Mouse (Mus musculus): ENCODE measurements around the gene Aifm3. TPM values are rescaled to one million over a fixed set of nuclear protein-coding genes. Genes with fewer than 3 reads are reported as not detected.
A peak's percentile ranks its signal among the peaks of the same experiment; 100 is the strongest.
"Not testable (repeated sequence)": the region's sequence is repeated elsewhere in the genome, so short reads cannot be mapped to it uniquely, and the experiment has no call there.

Aifm3 gene
- total and polyA plus RNA-seq, 3 experiments, result 0.05 TPM; not detected in 2

DNA sequence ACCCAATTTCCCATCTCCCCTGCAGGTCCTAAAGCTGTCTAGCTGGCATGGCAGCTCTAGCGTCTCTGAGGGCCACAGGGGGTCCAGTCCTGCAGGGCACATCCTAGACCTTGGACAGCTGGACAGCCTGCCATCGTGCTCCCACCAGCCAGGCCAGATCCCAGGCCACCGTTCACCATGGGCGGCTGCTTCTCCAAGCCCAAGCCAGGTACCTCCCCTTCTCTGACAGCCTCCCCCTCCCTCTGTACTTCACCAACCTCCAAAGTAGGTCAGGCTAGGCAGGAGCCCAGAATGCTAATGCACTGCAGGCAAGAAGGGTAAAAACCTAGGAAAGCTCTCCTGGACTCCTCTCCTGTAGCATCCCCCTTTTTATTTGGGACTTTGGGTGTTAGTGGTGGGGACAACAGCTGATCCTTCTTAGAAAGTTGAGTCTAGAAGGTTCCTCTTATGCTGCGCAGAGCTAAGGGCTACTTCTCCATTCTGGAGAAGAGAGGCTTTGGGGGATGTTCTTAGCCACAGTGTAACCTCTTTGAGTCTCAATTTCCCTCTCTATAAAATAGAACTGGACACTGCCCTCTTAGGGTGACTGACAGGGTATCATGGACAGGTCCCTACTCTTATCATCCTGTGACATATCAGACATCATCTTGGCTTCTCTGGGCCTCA is 2.6 kb downstream of the Aifm3 start:
- H3K4me1 ChIP-seq (ENCODE audit: insufficient read depth, low read depth, low read length), result peaks cover 11% of the 10 kb centered on the region; the same call in 1 of the 2 replicates
- no peak for TF ChIP-seq GATA1 (IDR thresholded peaks at IDR 0.05; ENCODE audit: borderline replicate concordance, low read length)
- TF ChIP-seq POLR2AphosphoS5 (IDR thresholded peaks at IDR 0.05; ENCODE audit: insufficient replicate concordance, low read depth, low read length), result no peak
- TF ChIP-seq CTCF (IDR thresholded peaks at IDR 0.05; ENCODE audit: low read depth, low read length), result no peak
- TF ChIP-seq TAL1 (conservative IDR thresholded peaks at IDR 0.05; ENCODE audit: low read depth, low read length), result no peak
- TF ChIP-seq GATA2 (IDR thresholded peaks at IDR 0.05; ENCODE audit: borderline replicate concordance, low read depth, low read length), result no peak
- no peak for DNase-seq (ENCODE audit: low spot score)

DNA sequence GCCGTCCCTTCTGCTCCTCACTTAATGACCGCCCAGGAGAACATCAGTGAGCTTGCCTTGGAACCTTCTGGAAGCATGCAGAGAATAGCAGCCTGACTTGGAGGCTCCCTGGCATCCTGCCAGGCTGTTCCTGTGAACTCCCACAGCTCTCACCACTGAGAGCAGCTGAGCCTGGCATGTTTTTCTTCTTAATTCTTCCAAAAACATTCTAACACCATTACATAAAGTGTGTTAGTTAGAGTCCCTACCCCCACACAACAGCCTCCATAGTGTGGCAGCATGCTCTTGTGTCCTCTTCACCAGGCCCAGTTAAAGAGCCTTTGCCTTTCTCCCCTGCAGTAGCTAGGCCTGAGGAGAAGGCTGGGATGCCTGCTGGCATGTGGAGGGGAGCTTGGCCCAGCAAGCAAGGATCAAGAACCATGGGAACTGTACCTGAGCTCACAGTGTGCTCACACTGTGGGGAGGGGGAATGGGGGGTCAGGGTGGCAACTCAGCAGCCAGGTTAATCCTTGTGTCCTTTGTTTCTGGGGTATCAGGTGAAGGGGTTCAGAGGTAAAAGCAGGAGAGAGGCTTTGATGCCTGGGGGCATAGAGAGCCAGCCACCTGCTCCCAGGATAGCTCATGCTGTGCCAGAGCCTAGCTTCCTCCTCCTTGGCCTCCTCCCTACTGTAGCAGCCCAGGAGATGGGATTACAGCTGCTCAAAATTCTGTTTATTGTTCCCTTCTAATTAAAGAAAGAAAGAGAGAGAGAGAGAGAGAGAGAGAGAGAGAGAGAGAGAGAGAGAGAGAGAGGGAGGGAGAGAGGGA is 7.3 kb downstream of the Aifm3 start:
- no peak for ATAC-seq (ENCODE audit: extremely low read depth, insufficient number of reproducible peaks, low FRiP score, poor library complexity, severe bottlenecking)
- Histone ChIP-seq H3K4me3 (ENCODE audit: low read depth, low read length) (no peak overlapping the region), H3K9me3 (replicated peaks) (no peaks in the 10 kb centered on the region), H3K4me1 (ENCODE audit: insufficient read depth, low read depth, low read length) (peaks cover 8% of the 10 kb centered on the region), H3K36me3 (replicated peaks) (no peaks in the 10 kb centered on the region), H3K27me3 (ENCODE audit: insufficient read depth, low read length) (peaks cover 64% of the 10 kb centered on the region)
- TF ChIP-seq TAL1 (conservative IDR thresholded peaks at IDR 0.05; ENCODE audit: low read depth, low read length) (no peak), POLR2AphosphoS5 (IDR thresholded peaks at IDR 0.05; ENCODE audit: insufficient replicate concordance, low read depth, low read length) (no peak), CTCF (IDR thresholded peaks at IDR 0.05; ENCODE audit: low read depth, low read length) (no peak), GATA1 (IDR thresholded peaks at IDR 0.05; ENCODE audit: borderline replicate concordance, low read length) (no peak)
- no peak for DNase-seq (ENCODE audit: low spot score)

More for the DNA sequence above, 2.6 kb downstream of the Aifm3 start:
- Histone ChIP-seq H3K4me3 (ENCODE audit: low read depth, low read length) (no peak overlapping the region), H3K9me3 (replicated peaks) (no peaks in the 10 kb centered on the region), H3K36me3 (replicated peaks) (peaks cover 17% of the 10 kb centered on the region), H3K27me3 (ENCODE audit: insufficient read depth, low read length) (peaks cover 51% of the 10 kb centered on the region)
- ATAC-seq (ENCODE audit: extremely low read depth, insufficient number of reproducible peaks, low FRiP score, poor library complexity, severe bottlenecking), result no peak

GRCm38 (mm10) chr16:17499249-17499883 is 10.0 kb downstream of the Aifm3 start:
- H3K36me3 ChIP-seq (replicated peaks), result no peaks in the 10 kb centered on the region
- ATAC-seq (ENCODE audit: extremely low read depth, insufficient number of reproducible peaks, low FRiP score, poor library complexity, severe bottlenecking), result no peak
- H3K4me1 ChIP-seq (ENCODE audit: insufficient read depth, low read depth, low read length), result peaks cover 8% of the 10 kb centered on the region
- H3K4me3 ChIP-seq (ENCODE audit: low read depth, low read length), result no peak overlapping the region
- TF ChIP-seq POLR2AphosphoS5 (IDR thresholded peaks at IDR 0.05; ENCODE audit: insufficient replicate concordance, low read depth, low read length) (no peak), CTCF (IDR thresholded peaks at IDR 0.05; ENCODE audit: low read depth, low read length) (no peak), GATA2 (IDR thresholded peaks at IDR 0.05; ENCODE audit: borderline replicate concordance, low read depth, low read length) (no peak), TAL1 (conservative IDR thresholded peaks at IDR 0.05; ENCODE audit: low read depth, low read length) (no peak), GATA1 (IDR thresholded peaks at IDR 0.05; ENCODE audit: borderline replicate concordance, low read length) (no peak)
- H3K27me3 ChIP-seq (ENCODE audit: insufficient read depth, low read length), result peaks cover 75% of the 10 kb centered on the region
- DNase-seq (ENCODE audit: low spot score), result no peak
- no peaks in the 10 kb centered on the region for H3K9me3 ChIP-seq (replicated peaks)

- ATAC-seq (ENCODE audit: extremely low read depth, insufficient number of reproducible peaks, low FRiP score, poor library complexity, severe bottlenecking) (no peak), DNase-seq (ENCODE audit: low spot score) (no peak)
- no peak for TF ChIP-seq GATA2 (IDR thresholded peaks at IDR 0.05; ENCODE audit: borderline replicate concordance, low read depth, low read length)
- TF ChIP-seq TAL1 (conservative IDR thresholded peaks at IDR 0.05; ENCODE audit: low read depth, low read length), result no peak
- TF ChIP-seq GATA1 (IDR thresholded peaks at IDR 0.05; ENCODE audit: borderline replicate concordance, low read length), result no peak
- no peak for TF ChIP-seq POLR2AphosphoS5 (IDR thresholded peaks at IDR 0.05; ENCODE audit: insufficient replicate concordance, low read depth, low read length)
- TF ChIP-seq CTCF (IDR thresholded peaks at IDR 0.05; ENCODE audit: low read depth, low read length), result no peak
- Histone ChIP-seq H3K9me3 (replicated peaks) (no peaks in the 10 kb centered on the region), H3K4me3 (ENCODE audit: low read depth, low read length) (no peak overlapping the region), H3K36me3 (replicated peaks) (no peaks in the 10 kb centered on the region), H3K27me3 (ENCODE audit: insufficient read depth, low read length) (peaks cover 81% of the 10 kb centered on the region), H3K4me1 (ENCODE audit: insufficient read depth, low read depth, low read length) (peaks cover 8% of the 10 kb centered on the region)
These were observed 13.3 kb downstream of the Aifm3 start for GRCm38 (mm10) chr16:17502681-17503080.

DNA sequence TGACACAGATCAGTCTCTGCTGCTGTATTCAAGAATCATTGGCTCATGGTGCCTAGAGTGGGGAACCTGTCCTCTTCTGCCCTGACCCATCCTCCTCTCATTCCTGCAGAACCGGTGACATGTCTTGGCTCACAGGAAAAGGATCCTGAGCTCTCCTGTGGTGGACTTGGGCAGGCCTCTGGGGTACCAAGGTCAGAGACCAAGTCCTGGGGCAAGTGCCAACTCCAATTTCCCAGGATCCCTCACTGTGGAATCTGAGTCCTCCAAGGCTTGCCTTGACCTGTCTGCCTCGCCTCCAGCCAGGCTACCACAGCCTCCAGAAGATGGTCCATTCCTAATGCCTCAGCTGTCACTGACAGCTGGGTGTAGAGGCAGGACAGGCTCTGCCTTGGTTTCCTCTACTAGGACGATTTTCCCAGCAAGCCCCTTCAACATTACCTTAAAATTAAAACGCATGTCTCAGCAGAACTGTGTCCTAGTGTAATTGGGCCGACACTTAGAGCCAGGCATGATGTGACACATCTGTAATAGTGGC is 17.7 kb downstream of the Aifm3 start:
- H3K9me3 ChIP-seq (replicated peaks), result no peaks in the 10 kb centered on the region
- DNase-seq (ENCODE audit: low spot score) (no peak), ATAC-seq (ENCODE audit: extremely low read depth, insufficient number of reproducible peaks, low FRiP score, poor library complexity, severe bottlenecking) (no peak)
- H3K4me3 ChIP-seq (ENCODE audit: low read depth, low read length), result no peak overlapping the region
- peaks cover 20% of the 10 kb centered on the region for H3K36me3 ChIP-seq (replicated peaks)
- peaks cover 47% of the 10 kb centered on the region for H3K27me3 ChIP-seq (ENCODE audit: insufficient read depth, low read length)
- TF ChIP-seq GATA1 (IDR thresholded peaks at IDR 0.05; ENCODE audit: borderline replicate concordance, low read length) (no peak), POLR2AphosphoS5 (IDR thresholded peaks at IDR 0.05; ENCODE audit: insufficient replicate concordance, low read depth, low read length) (no peak), CTCF (IDR thresholded peaks at IDR 0.05; ENCODE audit: low read depth, low read length) (no peak), GATA2 (IDR thresholded peaks at IDR 0.05; ENCODE audit: borderline replicate concordance, low read depth, low read length) (no peak), TAL1 (conservative IDR thresholded peaks at IDR 0.05; ENCODE audit: low read depth, low read length) (no peak)
- H3K4me1 ChIP-seq (ENCODE audit: insufficient read depth, low read depth, low read length), result peaks cover 35% of the 10 kb centered on the region

- H3K4me3 ChIP-seq (ENCODE audit: low read depth, low read length), result peak overlapping the region; percentile 76
- peaks cover 30% of the 10 kb centered on the region for H3K36me3 ChIP-seq (replicated peaks)
- peaks cover 29% of the 10 kb centered on the region for H3K4me1 ChIP-seq (ENCODE audit: insufficient read depth, low read depth, low read length)
- H3K27me3 ChIP-seq (ENCODE audit: insufficient read depth, low read length), result peaks cover 38% of the 10 kb centered on the region
- not testable (repeated sequence) for H3K9me3 ChIP-seq (replicated peaks); ATAC-seq (ENCODE audit: extremely low read depth, insufficient number of reproducible peaks, low FRiP score, poor library complexity, severe bottlenecking); DNase-seq (ENCODE audit: low spot score)
These were observed 18.6 kb downstream of the Aifm3 start for GRCm38 (mm10) chr16:17508031-17508430.

Data from G1E (cell line).